Mouse (Mus musculus) activated CD4-positive, CD25-positive, alpha-beta regulatory T cell, adult 4 months (primary cell): ENCODE data around the gene Atl3. TPM values are rescaled to one million over a fixed set of nuclear protein-coding genes. Genes with fewer than 3 reads are reported as not detected.

Experiments
- ATAC-seq: one replicate; pipeline ENCODE4 v1.8.0; 2017
- polyA plus RNA-seq, 2 experiments: library from polyadenylated mRNA; unstranded; fragments of 100-300 nt; shearing (Covaris generic); gene quantifications; one replicate each; pipeline ENCODE4 v1.2.1; 2017

The Atl3 gene
- polyA plus RNA-seq, 2 experiments from 2014 or later = 20.1 to 23.8 TPM

DNA sequence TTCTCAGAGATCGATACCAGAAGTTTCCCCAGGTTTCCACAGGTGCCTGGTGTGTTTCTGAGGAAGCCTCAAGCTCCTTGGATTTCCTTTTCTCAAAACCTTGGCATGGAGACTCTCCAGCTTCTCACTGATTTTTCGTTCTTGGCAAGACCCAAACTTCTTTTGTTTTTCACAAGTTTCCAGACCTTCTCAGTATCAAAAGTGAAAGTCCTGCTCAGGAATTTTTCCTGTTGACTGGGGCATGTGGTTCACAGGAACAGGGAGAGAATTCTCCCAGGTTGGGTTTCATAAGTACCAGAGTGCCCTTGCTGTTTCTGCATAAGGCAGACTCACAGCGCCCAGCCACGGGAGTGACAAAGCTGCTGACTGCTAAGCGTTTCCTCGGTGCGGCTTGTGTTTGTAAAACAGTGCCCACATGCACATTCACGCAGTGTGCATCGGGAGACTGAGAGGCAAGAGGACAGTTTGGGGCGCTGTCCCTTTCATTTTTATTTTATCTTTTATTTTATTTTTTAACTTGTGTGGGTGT lies 68.8 kb downstream of the Atl3 start:
- no peak for ATAC-seq

DNA sequence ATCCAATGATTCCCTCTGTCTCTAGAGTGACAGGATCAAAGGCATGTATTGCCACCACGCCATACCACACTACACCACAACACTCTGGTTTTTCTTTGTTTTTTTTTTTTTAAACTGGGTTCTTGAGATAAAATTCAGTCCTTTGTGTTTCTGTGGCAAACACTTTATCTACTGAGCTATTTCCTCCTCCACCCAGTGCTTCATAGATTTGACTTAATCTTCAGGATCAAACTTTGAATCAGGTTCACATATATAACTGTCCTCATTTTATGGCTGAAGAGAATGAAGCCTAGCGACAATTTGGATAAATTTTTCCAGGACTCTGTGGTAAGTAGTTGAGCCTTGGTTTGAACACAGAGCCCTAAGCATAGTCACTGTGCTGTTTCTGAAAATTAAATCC lies 69.8 kb downstream of the Atl3 start:
- ATAC-seq = no peak

DNA sequence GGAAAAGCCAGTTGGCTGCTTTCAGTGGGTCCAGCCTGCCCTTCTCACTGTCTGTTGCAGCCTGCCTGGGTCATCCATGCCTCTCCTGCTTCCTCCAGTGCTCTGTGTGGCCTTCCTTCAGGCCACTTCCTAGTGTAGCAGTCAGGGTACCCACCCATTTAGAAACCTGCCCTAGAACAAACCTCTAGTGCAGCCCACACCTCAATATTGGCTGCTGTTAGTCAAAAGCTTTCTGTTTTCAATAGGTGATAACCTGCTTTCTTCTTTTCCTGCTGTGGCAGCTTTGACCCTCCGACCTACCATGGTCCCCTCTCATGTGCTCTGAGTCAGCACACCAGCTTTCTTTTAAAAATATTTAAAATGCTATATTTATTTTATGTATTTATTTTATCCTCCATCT lies 70.6 kb downstream of the Atl3 start:
- no peak for ATAC-seq

GRCm38 (mm10) chr19:7566826-7567225 lies 73.0 kb downstream of the Atl3 start:
- ATAC-seq = no peak

- no peak for ATAC-seq
These were observed 74.5 kb downstream of the Atl3 start for GRCm38 (mm10) chr19:7568364-7568763.

- no peak for ATAC-seq
These were observed 75.8 kb downstream of the Atl3 start for GRCm38 (mm10) chr19:7569650-7570049.

- no peak for ATAC-seq
These were observed 82.3 kb downstream of the Atl3 start for GRCm38 (mm10) chr19:7576180-7576579.

DNA sequence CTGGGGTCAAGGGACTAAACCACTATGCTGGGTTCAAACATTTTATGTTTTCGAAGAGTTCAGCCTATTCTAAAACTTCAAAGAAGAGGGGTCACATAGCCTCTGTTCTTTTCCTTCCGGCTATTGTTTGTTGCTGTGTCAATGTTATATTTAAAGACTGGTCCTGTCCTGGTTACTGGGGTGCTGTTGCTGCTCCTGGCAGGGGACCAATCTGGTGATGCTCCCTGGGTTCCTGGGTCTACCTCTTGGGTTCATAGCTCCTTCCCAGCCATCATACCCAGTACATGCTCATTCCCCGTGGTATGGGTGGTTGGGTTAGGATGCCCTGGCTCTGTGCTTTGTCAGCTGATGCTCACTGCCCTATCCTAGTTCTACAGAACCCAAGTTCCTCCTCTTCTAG lies 83.9 kb downstream of the Atl3 start:
- no peak for ATAC-seq

GRCm38 (mm10) chr19:7581042-7581441 lies 87.2 kb downstream of the Atl3 start:
- no peak for ATAC-seq

DNA sequence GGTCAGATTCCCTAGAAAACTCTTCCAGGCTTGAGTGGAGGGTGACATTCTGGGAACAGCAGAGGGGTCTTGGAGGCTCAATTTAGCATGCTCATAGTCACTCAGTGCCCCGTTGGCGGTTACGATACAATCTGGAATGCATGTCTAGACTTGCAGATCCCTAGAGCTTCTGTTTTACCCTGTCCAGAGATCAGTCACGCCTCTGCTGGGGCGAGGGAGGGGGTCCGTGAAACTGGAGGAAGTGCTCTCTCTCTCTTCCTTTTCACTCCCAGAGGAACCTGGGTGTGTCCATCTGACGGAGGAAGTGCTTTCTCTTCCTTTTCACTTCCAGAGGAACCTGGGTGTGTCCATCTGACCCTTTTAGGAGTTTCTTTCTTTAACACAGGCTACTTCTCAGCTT lies 89.3 kb downstream of the Atl3 start:
- no peak for ATAC-seq

DNA sequence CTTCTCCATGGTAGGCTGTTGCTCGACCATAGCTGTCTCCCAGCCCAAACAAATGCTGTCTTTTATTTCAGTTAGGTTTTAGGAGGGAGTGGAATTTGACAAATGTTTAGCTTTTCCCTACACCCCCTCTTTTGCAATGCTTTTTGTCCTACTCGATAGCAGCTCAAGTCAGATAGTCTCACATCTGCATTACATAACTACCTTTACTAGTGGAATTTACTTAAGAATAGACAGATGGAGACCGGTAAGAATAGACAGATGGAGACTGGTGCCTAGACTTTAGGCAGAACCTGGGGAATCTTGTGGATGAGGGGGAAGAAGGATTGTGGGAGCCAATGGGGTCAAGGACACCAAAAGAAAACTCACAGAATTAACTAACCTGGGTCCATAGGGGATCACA lies 89.8 kb downstream of the Atl3 start:
- no peak for ATAC-seq

DNA sequence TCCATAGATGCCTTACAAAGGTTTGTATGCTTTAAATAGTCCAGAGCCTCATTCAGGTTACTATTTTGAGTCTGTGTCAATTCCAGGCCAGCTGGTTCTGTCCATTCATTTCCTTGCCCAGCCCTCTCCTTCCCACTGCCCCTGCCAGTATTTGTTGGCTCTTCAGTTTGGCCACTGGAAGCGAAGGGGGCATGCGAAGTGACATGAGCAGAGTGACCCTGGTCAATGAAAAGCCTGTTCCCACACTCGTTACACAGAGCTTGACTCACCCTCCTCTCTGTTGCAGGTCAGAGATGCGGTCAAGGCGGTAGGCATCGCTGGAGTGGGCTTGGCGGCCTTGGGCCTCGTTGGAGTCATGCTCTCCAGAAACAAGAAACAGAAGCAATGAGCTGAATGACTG lies 91.4 kb downstream of the Atl3 start:
- ATAC-seq = no peak

- ATAC-seq = no peak
These were observed 91.9 kb downstream of the Atl3 start for GRCm38 (mm10) chr19:7585764-7586163.

Other genes starting within 250 kb of the Atl3 start
- not detected for gene Rcor2, start 226.7 kb upstream of the Atl3 start, polyA plus RNA-seq
- gene Mark2, start 152.2 kb upstream of the Atl3 start, polyA plus RNA-seq = 10 to 100 TPM; 53.4 to 69.8 TPM
- gene Spindoc, start 111.0 kb upstream of the Atl3 start, polyA plus RNA-seq = 1 to 10 TPM; 1.5 to 5.3 TPM
- under 1 TPM in 1 of 2 experiments, not detected in 1; 0.12 TPM for gene 2700081O15Rik, start 76.4 kb upstream of the Atl3 start, polyA plus RNA-seq
- gene Rtn3, start 10.8 kb upstream of the Atl3 start, polyA plus RNA-seq = 10 to 100 TPM; 42.0 to 53.0 TPM
- gene Pla2g16, start 63.4 kb downstream of the Atl3 start, polyA plus RNA-seq = 10 to 100 TPM; 84.0 to 95.7 TPM
- not detected for gene Lgals12, start 113.2 kb downstream of the Atl3 start, polyA plus RNA-seq
- gene Hrasls5, start 118.5 kb downstream of the Atl3 start, polyA plus RNA-seq = not detected
- gene Slc22a19, start 217.3 kb downstream of the Atl3 start, polyA plus RNA-seq = not detected